Mouse (Mus musculus): ENCODE results near the gene Tubb2b.

Tubb2b gene

GRCm38 (mm10) chr13:34136605-34137004, 6.3 kb upstream of the Tubb2b start:
- DNase-seq (ENCODE audit: low spot score) = no peak

GRCm38 (mm10) chr13:34134276-34134675, 4.0 kb upstream of the Tubb2b start:
- no peak for DNase-seq (ENCODE audit: low spot score)

GRCm38 (mm10) chr13:34133326-34134071, 3.2 kb upstream of the Tubb2b start:
- no peak for DNase-seq (ENCODE audit: low spot score)

- no peak for DNase-seq (ENCODE audit: low spot score)
Measured at GRCm38 (mm10) chr13:34132875-34133274, 2.6 kb upstream of the Tubb2b start.

GRCm38 (mm10) chr13:34132299-34132698, 2.0 kb upstream of the Tubb2b start:
- DNase-seq (ENCODE audit: low spot score) = no peak

GRCm38 (mm10) chr13:34131708-34132060, 1.4 kb upstream of the Tubb2b start:
- DNase-seq (ENCODE audit: low spot score) = no peak

- DNase-seq (ENCODE audit: low spot score) = no peak
Measured at GRCm38 (mm10) chr13:34131011-34131707, 893 bp upstream of the Tubb2b start.

GRCm38 (mm10) chr13:34129485-34130225, 611 bp downstream of the Tubb2b start:
- DNase-seq (ENCODE audit: low spot score) = no peak

GRCm38 (mm10) chr13:34128276-34129114, 1.8 kb downstream of the Tubb2b start:
- DNase-seq (ENCODE audit: low spot score) = no peak

GRCm38 (mm10) chr13:34125711-34126110, 4.6 kb downstream of the Tubb2b start:
- DNase-seq (ENCODE audit: low spot score) = no peak

GRCm38 (mm10) chr13:34120536-34120935, 9.7 kb downstream of the Tubb2b start:
- DNase-seq (ENCODE audit: low spot score) = no peak

- DNase-seq (ENCODE audit: low spot score) = no peak
Measured at GRCm38 (mm10) chr13:34119406-34119805, 10.9 kb downstream of the Tubb2b start.

- DNase-seq (ENCODE audit: low spot score) = no peak
Measured at GRCm38 (mm10) chr13:34118816-34119215, 11.4 kb downstream of the Tubb2b start.

- DNase-seq (ENCODE audit: low spot score) = no peak
Measured at GRCm38 (mm10) chr13:34116508-34116907, 13.8 kb downstream of the Tubb2b start.

- no peak for DNase-seq (ENCODE audit: low spot score)
Measured at GRCm38 (mm10) chr13:34114654-34115053, 15.6 kb downstream of the Tubb2b start.

GRCm38 (mm10) chr13:34113086-34113485, 17.2 kb downstream of the Tubb2b start:
- DNase-seq (ENCODE audit: low spot score) = no peak

- DNase-seq (ENCODE audit: low spot score) = no peak
Measured at GRCm38 (mm10) chr13:34112369-34113081, 17.7 kb downstream of the Tubb2b start.

GRCm38 (mm10) chr13:34111878-34112277, 18.4 kb downstream of the Tubb2b start:
- DNase-seq (ENCODE audit: low spot score) = no peak

GRCm38 (mm10) chr13:34111019-34111418, 19.2 kb downstream of the Tubb2b start:
- no peak for DNase-seq (ENCODE audit: low spot score)

GRCm38 (mm10) chr13:34109677-34110058, 20.6 kb downstream of the Tubb2b start:
- no peak for DNase-seq (ENCODE audit: low spot score)

- DNase-seq (ENCODE audit: low spot score) = no peak
Measured at GRCm38 (mm10) chr13:34109035-34109676, 21.1 kb downstream of the Tubb2b start.

All from urinary bladder, postnatal 10 days (tissue).